ENCODE assay signal across 22 mouse cellular contexts in the genomic region with DNA sequence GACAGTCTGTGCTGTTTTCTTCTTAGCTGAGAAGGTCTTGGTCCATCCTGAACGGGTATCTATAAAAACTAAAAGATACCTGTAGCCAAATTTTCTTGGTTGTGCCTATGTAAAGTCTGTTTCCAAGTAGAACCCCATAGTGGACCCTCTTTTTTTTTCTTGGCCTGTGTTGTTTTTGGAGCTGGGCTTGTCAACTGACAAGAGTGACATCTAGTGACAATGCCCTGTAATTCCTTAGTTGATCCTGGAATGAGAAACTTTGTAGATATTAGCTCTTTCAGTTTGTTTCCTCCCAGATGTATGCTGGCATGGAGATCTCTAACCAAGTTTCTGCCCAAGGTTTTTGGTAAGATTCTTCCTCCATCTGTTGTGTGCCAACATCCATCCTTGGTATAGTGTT. TPM values are rescaled to one million over a fixed set of nuclear protein-coding genes. Genes with fewer than 3 reads are reported as not detected.
A peak's percentile ranks its signal among the peaks of the same experiment; 100 is the strongest.
DNase-seq lines count a peak whose midpoint lies in the region; ATAC-seq and TF ChIP-seq lines count a peak whose summit lies in the region.
"Had no signal": no experiment of that assay in that cellular context is flagged by ENCODE, and none has a peak within 500 bp of the region (broad histone marks: within the 10 kb centered on the region; RNA-seq: fewer than 3 reads in every experiment).

No protein-coding gene starts in this region.

- H3K27ac ChIP-seq in forebrain, postnatal 0 days (ENCODE audit: low read depth, low read length): no peak overlapping the region
- H3K27ac ChIP-seq in forebrain, embryonic 12.5 days: no peak overlapping the region
- no peak overlapping the region for H3K27ac ChIP-seq in layer of hippocampus, adult 2 months
- no peak overlapping the region for H3K27ac ChIP-seq in midbrain, postnatal 0 days (ENCODE audit: low read depth, low read length)
- no peak overlapping the region for H3K27ac ChIP-seq in midbrain, embryonic 11.5 days (ENCODE audit: low read depth, low read length)
- H3K27ac ChIP-seq: embryonic facial prominence, embryonic 10.5 days; hindbrain, embryonic 13.5 days; intestine, embryonic 15.5 days; limb, embryonic 15.5 days; midbrain, embryonic 13.5 days had no signal

- no peaks in the 10 kb centered on the region for H3K36me3 ChIP-seq in forebrain, postnatal 0 days (ENCODE audit: insufficient read depth)
- H3K36me3 ChIP-seq in forebrain, embryonic 12.5 days (replicated peaks): no peaks in the 10 kb centered on the region
- H3K36me3 ChIP-seq in midbrain, postnatal 0 days (ENCODE audit: insufficient read depth, low read length): no peaks in the 10 kb centered on the region
- H3K36me3 ChIP-seq in midbrain, embryonic 11.5 days (ENCODE audit: control insufficient read depth, insufficient read depth, low read length): no peaks in the 10 kb centered on the region
- H3K36me3 ChIP-seq: embryonic facial prominence, embryonic 10.5 days; heart, embryonic 12.5 days; hindbrain, embryonic 13.5 days; intestine, embryonic 15.5 days; limb, embryonic 15.5 days; midbrain, embryonic 13.5 days had no signal

- no peak overlapping the region for H3K4me2 ChIP-seq in forebrain, postnatal 0 days (ENCODE audit: low read depth)
- no peak overlapping the region for H3K4me2 ChIP-seq in forebrain, embryonic 12.5 days
- H3K4me2 ChIP-seq in midbrain, postnatal 0 days (ENCODE audit: low read depth, low read length, poor library complexity, severe bottlenecking): no peak overlapping the region
- no peak overlapping the region for H3K4me2 ChIP-seq in midbrain, embryonic 11.5 days
- H3K4me2 ChIP-seq: heart, embryonic 12.5 days; hindbrain, embryonic 13.5 days; intestine, embryonic 15.5 days; limb, embryonic 15.5 days; midbrain, embryonic 13.5 days had no signal

- no peaks in the 10 kb centered on the region for H3K9me3 ChIP-seq in forebrain, postnatal 0 days (ENCODE audit: low read length)
- H3K9me3 ChIP-seq in forebrain, embryonic 12.5 days: no peaks in the 10 kb centered on the region
- no peaks in the 10 kb centered on the region for H3K9me3 ChIP-seq in midbrain, postnatal 0 days (ENCODE audit: low read length)
- no peaks in the 10 kb centered on the region for H3K9me3 ChIP-seq in midbrain, embryonic 11.5 days (ENCODE audit: control insufficient read depth, low read length)
- H3K9me3 ChIP-seq: heart, embryonic 12.5 days; hindbrain, embryonic 13.5 days; intestine, embryonic 15.5 days; limb, embryonic 15.5 days; midbrain, embryonic 13.5 days had no signal

- no peaks in the 10 kb centered on the region for H3K4me1 ChIP-seq in forebrain, postnatal 0 days (ENCODE audit: insufficient read depth)
- H3K4me1 ChIP-seq in forebrain, embryonic 12.5 days: no peaks in the 10 kb centered on the region
- H3K4me1 ChIP-seq in midbrain, postnatal 0 days (ENCODE audit: insufficient read depth, low read length): no peaks in the 10 kb centered on the region
- H3K4me1 ChIP-seq in midbrain, embryonic 11.5 days (ENCODE audit: control insufficient read depth, insufficient read depth, low read length): no peaks in the 10 kb centered on the region
- H3K4me1 ChIP-seq: embryonic facial prominence, embryonic 10.5 days; heart, embryonic 12.5 days; hindbrain, embryonic 13.5 days; intestine, embryonic 15.5 days; limb, embryonic 15.5 days; midbrain, embryonic 13.5 days had no signal

- no peak for ATAC-seq in forebrain, postnatal 0 days
- no peak for ATAC-seq in forebrain, embryonic 12.5 days (ENCODE audit: low FRiP score)
- no peak for ATAC-seq in midbrain, postnatal 0 days (ENCODE audit: low FRiP score)
- ATAC-seq in midbrain, embryonic 11.5 days (ENCODE audit: low FRiP score): no peak
- ATAC-seq: intestine, embryonic 15.5 days; midbrain, embryonic 13.5 days had no signal

- no peak for DNase-seq in forebrain, postnatal 0 days
- no peak for DNase-seq in layer of hippocampus, adult 2 months (ENCODE audit: low spot score in 2 of 2)
- no peak for DNase-seq in layer of hippocampus, adult 18-20 months (ENCODE audit: low spot score in 2 of 2)
- no peak for DNase-seq in midbrain, postnatal 0 days (ENCODE audit: low spot score)
- no peak for DNase-seq in midbrain, embryonic 11.5 days (ENCODE audit: low spot score, missing footprints)
- no peak for DNase-seq in adrenal gland, adult 8-10 months
- no peak for DNase-seq in Muller cell, postnatal 12 days (ENCODE audit: inconsistent ontology term)
- DNase-seq: cerebellum, adult 18-20 months; cerebellum, postnatal 36 days; gastrocnemius, postnatal 36 days; layer of hippocampus, postnatal 36 days; lung, adult 2 months; right cerebral cortex, postnatal 14 days; spleen, adult 18-20 months; thymus, adult 18-20 months had no signal

- no peak overlapping the region for H3K4me3 ChIP-seq in forebrain, postnatal 0 days (ENCODE audit: low read depth, low read length)
- no peak overlapping the region for H3K4me3 ChIP-seq in forebrain, embryonic 12.5 days (replicated peaks)
- no peak overlapping the region for H3K4me3 ChIP-seq in layer of hippocampus, adult 2 months
- no peak overlapping the region for H3K4me3 ChIP-seq in midbrain, postnatal 0 days (ENCODE audit: low read depth, low read length)
- no peak overlapping the region for H3K4me3 ChIP-seq in midbrain, embryonic 11.5 days (ENCODE audit: low read depth, low read length)
- H3K4me3 ChIP-seq: embryonic facial prominence, embryonic 10.5 days; heart, embryonic 12.5 days; hindbrain, embryonic 13.5 days; intestine, embryonic 15.5 days; limb, embryonic 15.5 days; midbrain, embryonic 13.5 days had no signal

- 0 out of 2 replicates have a peak, but pooled peaks have one; percentile 16 for TF ChIP-seq CTCF in forebrain, postnatal 0 days (IDR thresholded peaks at IDR 0.05; ENCODE audit: low read depth)
- peak; percentile 69 for TF ChIP-seq CTCF in layer of hippocampus, adult 2 months (conservative IDR thresholded peaks at IDR 0.05)
- peak; percentile 39 for TF ChIP-seq CTCF in midbrain, postnatal 0 days (IDR thresholded peaks at IDR 0.05)

- H3K9ac ChIP-seq in forebrain, postnatal 0 days: no peak overlapping the region
- H3K9ac ChIP-seq in forebrain, embryonic 12.5 days: no peak overlapping the region
- no peak overlapping the region for H3K9ac ChIP-seq in midbrain, postnatal 0 days (replicated peaks; ENCODE audit: low read length, poor library complexity, severe bottlenecking)
- no peak overlapping the region for H3K9ac ChIP-seq in midbrain, embryonic 11.5 days (ENCODE audit: low read length)
- H3K9ac ChIP-seq: heart, embryonic 12.5 days; hindbrain, embryonic 13.5 days; intestine, embryonic 15.5 days; limb, embryonic 15.5 days; midbrain, embryonic 13.5 days had no signal

- H3K27me3 ChIP-seq in forebrain, postnatal 0 days (ENCODE audit: insufficient read depth, low read length): no peaks in the 10 kb centered on the region
- no peaks in the 10 kb centered on the region for H3K27me3 ChIP-seq in forebrain, embryonic 12.5 days
- no peaks in the 10 kb centered on the region for H3K27me3 ChIP-seq in midbrain, postnatal 0 days (ENCODE audit: insufficient read depth, low read length)
- H3K27me3 ChIP-seq in midbrain, embryonic 11.5 days (ENCODE audit: control insufficient read depth, insufficient read depth, low read length): no peaks in the 10 kb centered on the region
- H3K27me3 ChIP-seq: heart, embryonic 12.5 days; hindbrain, embryonic 13.5 days; intestine, embryonic 15.5 days; limb, embryonic 15.5 days; midbrain, embryonic 13.5 days had no signal

- WGBS in forebrain, postnatal 0 days: 46% methylated on average over 1 of the region's 1 CpGs
- WGBS in forebrain, embryonic 12.5 days: 47% methylated on average over 1 of the region's 1 CpGs
- 59% methylated on average over 1 of the region's 1 CpGs for WGBS in midbrain, postnatal 0 days
- WGBS in midbrain, embryonic 11.5 days: 53% methylated on average over 1 of the region's 1 CpGs

RNA-seq across cellular contexts. Expression of gene Gcnt2, which starts 38.9 kb away (rescaled TPM):
- total RNA-seq in forebrain, postnatal 0 days (2014; rRNA removed): 8.2 and 9.2 TPM in 2 replicates
- 3.3 and 3.4 TPM in 2 replicates for polyA plus RNA-seq in forebrain, postnatal 0 days (2015; fragmentation: Nextera tagmentation; extraction: Ambion mirVana)
- polyA plus RNA-seq in forebrain, embryonic 12.5 days (2016; fragmentation: Nextera tagmentation; extraction: Ambion mirVana): 3.6 and 4.4 TPM in 2 replicates
- total RNA-seq in layer of hippocampus, adult 2 months (2021): 10 to 100 TPM; 16.3 to 17.0 TPM
- 10 to 100 TPM; 15.2 to 18.3 TPM for total RNA-seq in layer of hippocampus, adult 18-20 months (2021)
- total RNA-seq in midbrain, postnatal 0 days (2014; rRNA removed): 6.4 and 10.2 TPM in 2 replicates
- 2.4 and 2.9 TPM in 2 replicates for polyA plus RNA-seq in midbrain, postnatal 0 days (2015; fragmentation: Nextera tagmentation; extraction: Ambion mirVana)
- polyA plus RNA-seq in midbrain, embryonic 11.5 days (2014; fragmentation: Nextera tagmentation; extraction: Ambion mirVana): 4.0 and 5.3 TPM in 2 replicates
- 1 to 10 TPM; 4.8 to 9.1 (median 7.1) TPM for total RNA-seq in adrenal gland, adult 8-10 months (2022)

Comparison
In these comparisons a context has a peak if more than half of its experiments do, and no peak if none do; other contexts are left out.
1. CTCF ChIP-seq: peak in every context shown above with its lines; median percentile 69 in layer of hippocampus, adult 2 months; 39 in midbrain, postnatal 0 days; 16 in forebrain, postnatal 0 days.